Mouse (Mus musculus) erythroblast, embryonic 14.5 days (primary cell): ENCODE measurements around the gene Gabrb1.

Experiments
- GATA1 ChIP-seq: IDR thresholded peaks from 2 replicates; pipeline ENCODE4 v1.6.1; 2012; ENCODE audit warnings: low read length, inconsistent platforms, mixed read lengths
- TAL1 ChIP-seq: IDR thresholded peaks from 3 replicates; pipeline ENCODE4 v1.6.1; 2012; ENCODE audit warnings: low read length, inconsistent platforms, mixed read lengths

DNA sequence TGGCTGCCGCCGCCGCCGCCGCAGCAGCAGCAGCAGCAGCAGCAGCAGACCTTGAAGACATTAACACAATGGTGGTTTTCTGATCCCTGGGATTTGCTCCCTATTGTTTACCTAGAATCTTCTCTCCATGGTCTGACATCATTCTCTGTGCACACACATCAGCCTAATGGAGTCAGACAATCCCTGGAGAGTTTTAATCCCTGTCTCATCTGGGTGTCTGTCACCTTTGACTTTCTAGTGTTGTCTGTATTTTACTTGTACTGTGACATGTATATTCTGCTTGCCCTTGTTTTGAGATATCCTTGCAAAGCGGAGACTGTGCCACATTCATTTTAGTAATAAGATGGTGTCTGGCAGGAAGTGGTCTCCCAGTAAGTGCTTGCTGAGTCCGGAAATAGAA, 517.6 kb downstream of the Gabrb1 start:
- TF ChIP-seq TAL1 (no peak), GATA1 (no peak)
